Mouse (Mus musculus): ENCODE measurements around the gene Slc26a8. TPM values are rescaled to one million over a fixed set of nuclear protein-coding genes. Genes with fewer than 3 reads are reported as not detected.

The Slc26a8 gene
- total and polyA plus RNA-seq, 3 experiments = 0.58 to 1.6 TPM; not detected in 1

- H3K27me3 ChIP-seq (ENCODE audit: control insufficient read depth in 1 of 2, insufficient read depth in 2 of 2, low read length in 2 of 2) = no peaks in the 10 kb centered on the region
- DNase-seq (ENCODE audit: low read depth, low spot score) = peak; percentile 38
- H3K79me2 ChIP-seq (ENCODE audit: control insufficient read depth, insufficient read depth, low read length, poor library complexity) = peaks cover 59% of the 10 kb centered on the region
- peaks cover 11 to 16% of the 10 kb centered on the region in 2 experiments for H3K4me1 ChIP-seq (ENCODE audit: control insufficient read depth in 1 of 2, insufficient read depth in 2 of 2, low read length in 2 of 2)
- H3K36me3 ChIP-seq (ENCODE audit: control insufficient read depth in 1 of 2, insufficient read depth in 2 of 2, low read length in 2 of 2) = peaks cover 2 to 40% of the 10 kb centered on the region in 2 experiments; a peak in 3 of 4 replicates
- H3K9ac ChIP-seq (ENCODE audit: control insufficient read depth, low read depth, low read length, poor library complexity, severe bottlenecking) = no peak overlapping the region
- TF ChIP-seq ZNF384 (IDR thresholded peaks at IDR 0.05; ENCODE audit: low read depth, low read length) (no peak), RAD21 (IDR thresholded peaks at IDR 0.05; ENCODE audit: low read depth, low read length) (no peak), NELFE (IDR thresholded peaks at IDR 0.05; ENCODE audit: low read depth, low read length) (no peak), ZMIZ1 (IDR thresholded peaks at IDR 0.05; ENCODE audit: low read depth, low read length) (no peak), CTCF (IDR thresholded peaks at IDR 0.05 in 2 of 3, conservative IDR thresholded peaks at IDR 0.05 in 1 of 3; ENCODE audit: control insufficient read depth in 1 of 3, insufficient read depth in 1 of 3, low read depth in 2 of 3, low read length in 3 of 3, poor library complexity in 1 of 3, severe bottlenecking in 1 of 3) (no peak), KAT2A (conservative IDR thresholded peaks at IDR 0.05; ENCODE audit: low read depth, low read length) (no peak), MAX (IDR thresholded peaks at IDR 0.05; ENCODE audit: low read length) (no peak), MAZ (IDR thresholded peaks at IDR 0.05; ENCODE audit: low read depth, low read length) (no peak), E2F4 (IDR thresholded peaks at IDR 0.05; ENCODE audit: borderline replicate concordance, low read depth, low read length) (no peak), MYC (IDR thresholded peaks at IDR 0.05; ENCODE audit: low read depth, low read length) (no peak)
- no peak overlapping the region for H3K27ac ChIP-seq (ENCODE audit: control insufficient read depth, low read depth, low read length)
- H3K4me3 ChIP-seq (ENCODE audit: control insufficient read depth in 1 of 2, insufficient read depth in 1 of 2, low read depth in 2 of 2, low read length in 2 of 2) = no peak overlapping the region
- H3K9me3 ChIP-seq (replicated peaks; ENCODE audit: insufficient read depth, low read length) = no peaks in the 10 kb centered on the region
Observed at GRCm38 (mm10) chr17:28706697-28707096, 16.7 kb upstream of the Slc26a8 start.

- DNase-seq (ENCODE audit: low read depth, low spot score) = peak; percentile 71
Observed at GRCm38 (mm10) chr17:28702646-28703045, 12.6 kb upstream of the Slc26a8 start.

GRCm38 (mm10) chr17:28701737-28702136 lies 11.7 kb upstream of the Slc26a8 start:
- Histone ChIP-seq H3K4me1 (ENCODE audit: control insufficient read depth in 1 of 2, insufficient read depth in 2 of 2, low read length in 2 of 2) (peaks cover 10 to 44% of the 10 kb centered on the region in 2 experiments), H3K9me3 (replicated peaks; ENCODE audit: insufficient read depth, low read length) (no peaks in the 10 kb centered on the region), H3K4me3 (ENCODE audit: control insufficient read depth in 1 of 2, insufficient read depth in 1 of 2, low read depth in 2 of 2, low read length in 2 of 2) (no peak overlapping the region), H3K27me3 (ENCODE audit: control insufficient read depth in 1 of 2, insufficient read depth in 2 of 2, low read length in 2 of 2) (no peaks in the 10 kb centered on the region), H3K36me3 (ENCODE audit: control insufficient read depth in 1 of 2, insufficient read depth in 2 of 2, low read length in 2 of 2) (peaks cover 5 to 76% of the 10 kb centered on the region in 2 experiments), H3K9ac (ENCODE audit: control insufficient read depth, low read depth, low read length, poor library complexity, severe bottlenecking) (no peak overlapping the region), H3K27ac (ENCODE audit: control insufficient read depth, low read depth, low read length) (no peak overlapping the region), H3K79me2 (ENCODE audit: control insufficient read depth, insufficient read depth, low read length, poor library complexity) (peaks cover 63% of the 10 kb centered on the region)
- TF ChIP-seq MEF2A (IDR thresholded peaks at IDR 0.05; ENCODE audit: extremely low read depth, insufficient replicate concordance, low read depth, low read length, poor library complexity, severe bottlenecking) = no peak
- no peak for TF ChIP-seq MAFK (IDR thresholded peaks at IDR 0.05; ENCODE audit: borderline replicate concordance, low read depth, low read length)
- DNase-seq (ENCODE audit: low read depth, low spot score) = no peak

More at GRCm38 (mm10) chr17:28702646-28703045, 12.6 kb upstream of the Slc26a8 start:
- no peaks in the 10 kb centered on the region for H3K27me3 ChIP-seq (ENCODE audit: control insufficient read depth in 1 of 2, insufficient read depth in 2 of 2, low read length in 2 of 2)
- no peaks in the 10 kb centered on the region for H3K9me3 ChIP-seq (replicated peaks; ENCODE audit: insufficient read depth, low read length)
- H3K27ac ChIP-seq (ENCODE audit: control insufficient read depth, low read depth, low read length) = no peak overlapping the region
- H3K4me3 ChIP-seq (ENCODE audit: control insufficient read depth in 1 of 2, insufficient read depth in 1 of 2, low read depth in 2 of 2, low read length in 2 of 2) = no peak overlapping the region
- H3K36me3 ChIP-seq (ENCODE audit: control insufficient read depth in 1 of 2, insufficient read depth in 2 of 2, low read length in 2 of 2) = peaks cover 5 to 68% of the 10 kb centered on the region in 2 experiments
- H3K9ac ChIP-seq (ENCODE audit: control insufficient read depth, low read depth, low read length, poor library complexity, severe bottlenecking) = no peak overlapping the region
- TF ChIP-seq SMC3 (IDR thresholded peaks at IDR 0.05; ENCODE audit: low read depth, low read length) (no peak), RCOR1 (IDR thresholded peaks at IDR 0.05; ENCODE audit: low read depth, low read length) (peak; percentile 24; the same call in 1 of the 2 replicates)
- H3K4me1 ChIP-seq (ENCODE audit: control insufficient read depth in 1 of 2, insufficient read depth in 2 of 2, low read length in 2 of 2) = peaks cover 9 to 36% of the 10 kb centered on the region in 2 experiments
- peaks cover 60% of the 10 kb centered on the region for H3K79me2 ChIP-seq (ENCODE audit: control insufficient read depth, insufficient read depth, low read length, poor library complexity)

Measured in MEL (cell line).